Mouse (Mus musculus) brain, embryonic 14.5 days (tissue): ENCODE measurements around the gene Arhgap22.

Experiments
- CTCF ChIP-seq: fragments of 200-500 bp; IDR thresholded peaks from 2 replicates; pipeline ENCODE4 v1.5.1; 2012; ENCODE audit warnings: inconsistent platforms, mild to moderate bottlenecking, moderate library complexity, borderline replicate concordance; ENCODE audit not compliant: insufficient read depth, insufficient read length; ENCODE audit errors: extremely low read depth
- POLR2A ChIP-seq: fragments of 200-500 bp; IDR thresholded peaks from 2 replicates; pipeline ENCODE4 v1.6.1; 2012; ENCODE audit warnings: mild to moderate bottlenecking, inconsistent platforms, borderline replicate concordance; ENCODE audit not compliant: poor library complexity, insufficient read depth, insufficient read length, severe bottlenecking; ENCODE audit errors: extremely low read depth

DNA sequence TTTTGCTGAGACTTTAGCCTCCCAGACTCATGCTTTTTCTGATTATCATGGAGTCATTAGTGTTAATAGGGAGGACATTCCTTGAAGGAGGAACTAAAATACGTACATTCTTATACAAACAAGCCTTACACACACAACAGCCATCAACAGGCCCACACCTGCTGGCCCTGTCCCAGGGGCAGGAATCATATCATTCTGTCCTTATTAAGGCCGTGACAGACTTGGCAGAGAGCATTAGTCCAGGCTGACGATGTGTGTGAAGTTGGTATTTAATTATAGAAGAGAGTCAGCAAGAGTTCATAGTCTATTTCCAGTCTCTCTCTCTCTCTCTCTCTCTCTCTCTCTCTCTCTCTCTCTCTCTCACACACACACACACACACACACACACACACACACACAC is 30.7 kb downstream of the Arhgap22 start:
- TF ChIP-seq CTCF: no peak
- no peak for TF ChIP-seq POLR2A
